Comparison of ENCODE assay signal across 8 mouse cellular contexts in the genomic region with DNA sequence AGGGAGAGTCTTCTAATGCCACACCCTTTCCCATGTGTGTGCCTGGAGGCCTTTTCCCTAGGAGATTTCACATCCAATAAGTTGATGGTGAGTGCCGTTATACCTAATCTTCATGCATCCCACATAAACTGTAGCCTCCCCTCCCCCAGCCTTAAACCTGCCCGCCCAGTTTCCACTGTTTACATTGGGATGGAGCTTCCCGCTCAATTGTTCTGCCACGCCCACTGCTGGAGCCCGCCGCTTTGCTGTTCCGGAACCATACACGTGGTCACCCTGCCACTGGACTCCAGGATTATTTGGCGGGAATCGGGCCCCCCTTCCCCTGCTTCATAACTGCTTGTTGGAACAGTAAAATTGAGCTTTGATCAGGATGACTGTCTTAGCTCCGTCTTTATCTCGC. TPM values are rescaled to one million over a fixed set of nuclear protein-coding genes. Genes with fewer than 3 reads are reported as not detected.
DNase-seq lines count a peak whose midpoint lies in the region; ATAC-seq lines count a peak whose summit lies in the region.

No protein-coding gene starts in this region.

- WGBS in midbrain, embryonic 15.5 days, result 45% methylated on average over 12 of the region's 12 CpGs
- WGBS in midbrain, embryonic 11.5 days, result 36% methylated on average over 12 of the region's 12 CpGs
- 45% methylated on average over 12 of the region's 12 CpGs for WGBS in liver, embryonic 12.5 days (ENCODE audit: insufficient replicate concordance)
- WGBS in stomach, embryonic 15.5 days, result 25% methylated on average over 12 of the region's 12 CpGs

- no peaks in the 10 kb centered on the region for H3K36me3 ChIP-seq in midbrain, embryonic 15.5 days (replicated peaks)
- no peaks in the 10 kb centered on the region for H3K36me3 ChIP-seq in midbrain, embryonic 11.5 days (ENCODE audit: control insufficient read depth, insufficient read depth, low read length)
- H3K36me3 ChIP-seq in liver, embryonic 12.5 days, result peaks cover 14% of the 10 kb centered on the region
- 0 out of 2 replicates have a peak, but pooled peaks cover 3% of the 10 kb centered on the region for H3K36me3 ChIP-seq in stomach, embryonic 15.5 days

- H3K27ac ChIP-seq in midbrain, embryonic 15.5 days, result no peak overlapping the region
- H3K27ac ChIP-seq in midbrain, embryonic 11.5 days (ENCODE audit: low read depth, low read length), result no peak overlapping the region
- H3K27ac ChIP-seq in liver, embryonic 12.5 days, result no peak overlapping the region
- no peak overlapping the region for H3K27ac ChIP-seq in stomach, embryonic 15.5 days

- peaks cover 5% of the 10 kb centered on the region; the same call in 1 of the 2 replicates for H3K27me3 ChIP-seq in midbrain, embryonic 15.5 days (replicated peaks)
- H3K27me3 ChIP-seq in midbrain, embryonic 11.5 days (ENCODE audit: control insufficient read depth, insufficient read depth, low read length), result peaks cover 3% of the 10 kb centered on the region; the same call in 1 of the 2 replicates
- no peaks in the 10 kb centered on the region for H3K27me3 ChIP-seq in liver, embryonic 12.5 days (replicated peaks)
- H3K27me3 ChIP-seq in stomach, embryonic 15.5 days (replicated peaks), result no peaks in the 10 kb centered on the region

- no peak overlapping the region for H3K4me3 ChIP-seq in midbrain, embryonic 15.5 days
- H3K4me3 ChIP-seq in midbrain, embryonic 11.5 days (ENCODE audit: low read depth, low read length), result no peak overlapping the region
- H3K4me3 ChIP-seq in liver, embryonic 12.5 days, result peak overlapping the region; percentile 59; the same call in 1 of the 2 replicates
- H3K4me3 ChIP-seq in stomach, embryonic 15.5 days (replicated peaks), result peak overlapping the region; percentile 45

- peak; percentile 12 for DNase-seq in adrenal gland, postnatal 14 days
- no peak for DNase-seq in adrenal gland, postnatal 25 days
- DNase-seq in midbrain, embryonic 11.5 days (ENCODE audit: low spot score, missing footprints), result no peak
- DNase-seq in right cerebral cortex, postnatal 14 days, result no peak

- ATAC-seq in midbrain, embryonic 15.5 days (replicated peaks), result no peak
- no peak for ATAC-seq in midbrain, embryonic 11.5 days (ENCODE audit: low FRiP score)
- no peak for ATAC-seq in liver, embryonic 12.5 days
- ATAC-seq in stomach, embryonic 15.5 days (ENCODE audit: insufficient read depth, low FRiP score, low read depth), result peak; percentile 53; the same call in 1 of the 2 replicates
- no peak for ATAC-seq in megakaryocyte progenitor cell, adult 5-6 weeks (replicated peaks; ENCODE audit: poor library complexity)

- H3K4me2 ChIP-seq in midbrain, embryonic 15.5 days, result peak overlapping the region; percentile 5; the same call in 1 of the 2 replicates
- H3K4me2 ChIP-seq in midbrain, embryonic 11.5 days, result no peak overlapping the region
- peak overlapping the region; percentile 75 for H3K4me2 ChIP-seq in liver, embryonic 12.5 days
- H3K4me2 ChIP-seq in stomach, embryonic 15.5 days, result peak overlapping the region; percentile 70

- H3K9me3 ChIP-seq in midbrain, embryonic 15.5 days, result no peaks in the 10 kb centered on the region
- H3K9me3 ChIP-seq in midbrain, embryonic 11.5 days (ENCODE audit: control insufficient read depth, low read length), result no peaks in the 10 kb centered on the region
- no peaks in the 10 kb centered on the region for H3K9me3 ChIP-seq in liver, embryonic 12.5 days (replicated peaks)
- H3K9me3 ChIP-seq in stomach, embryonic 15.5 days, result no peaks in the 10 kb centered on the region

- peaks cover 10% of the 10 kb centered on the region; the same call in 1 of the 2 replicates for H3K4me1 ChIP-seq in midbrain, embryonic 15.5 days
- H3K4me1 ChIP-seq in midbrain, embryonic 11.5 days (ENCODE audit: control insufficient read depth, insufficient read depth, low read length), result peaks cover 7% of the 10 kb centered on the region
- H3K4me1 ChIP-seq in liver, embryonic 12.5 days, result peaks cover 27% of the 10 kb centered on the region
- H3K4me1 ChIP-seq in stomach, embryonic 15.5 days, result peaks cover 15% of the 10 kb centered on the region; the same call in 1 of the 2 replicates

- H3K9ac ChIP-seq in midbrain, embryonic 15.5 days, result no peak overlapping the region
- H3K9ac ChIP-seq in midbrain, embryonic 11.5 days (ENCODE audit: low read length), result no peak overlapping the region
- 0 out of 2 replicates have a peak overlapping the region, but pooled peaks have one; percentile 12 for H3K9ac ChIP-seq in liver, embryonic 12.5 days
- no peak overlapping the region; the same call in 1 of the 2 replicates for H3K9ac ChIP-seq in stomach, embryonic 15.5 days

RNA-seq across cellular contexts. Expression of a gene that starts 2.3 kb away (rescaled TPM):
- total RNA-seq in adrenal gland, postnatal 14 days (2021), result 10.8 and 10.9 TPM in 2 replicates
- 16.6 and 19.7 TPM in 2 replicates for total RNA-seq in adrenal gland, postnatal 25 days (2021)
- polyA plus RNA-seq in midbrain, embryonic 15.5 days (2015; fragmentation: Nextera tagmentation; extraction: Ambion mirVana), result 1.9 and 2.2 TPM in 2 replicates
- polyA plus RNA-seq in midbrain, embryonic 11.5 days (2014; fragmentation: Nextera tagmentation; extraction: Ambion mirVana), result 7.1 and 7.6 TPM in 2 replicates
- polyA plus RNA-seq in liver, embryonic 12.5 days (2016; fragmentation: Nextera tagmentation; extraction: Ambion mirVana), result 7.6 and 8.3 TPM in 2 replicates
- 23.8 and 26.8 TPM in 2 replicates for polyA plus RNA-seq in stomach, embryonic 15.5 days (2015; fragmentation: Nextera tagmentation; extraction: Ambion mirVana)
- 33.4 and 33.6 TPM in 2 replicates for total RNA-seq in megakaryocyte progenitor cell, adult 5-6 weeks (2015)
- total RNA-seq in megakaryocyte progenitor cell, adult 5-6 weeks (2017), result 33.1 and 41.3 TPM in 2 replicates

RNA-seq across cellular contexts. Expression of a gene that starts 31.3 kb away (rescaled TPM):
- 0.93 and 2.1 TPM in 2 replicates for total RNA-seq in adrenal gland, postnatal 14 days (2021)
- total RNA-seq in adrenal gland, postnatal 25 days (2021), result 2.4 and 2.8 TPM in 2 replicates
- polyA plus RNA-seq in midbrain, embryonic 15.5 days (2015; fragmentation: Nextera tagmentation; extraction: Ambion mirVana), result 0.26 and 0.27 TPM in 2 replicates
- 0.11 and 0.28 TPM in 2 replicates for polyA plus RNA-seq in midbrain, embryonic 11.5 days (2014; fragmentation: Nextera tagmentation; extraction: Ambion mirVana)
- 0.38 and 0.72 TPM in 2 replicates for polyA plus RNA-seq in liver, embryonic 12.5 days (2016; fragmentation: Nextera tagmentation; extraction: Ambion mirVana)
- 0.81 and 1.0 TPM in 2 replicates for polyA plus RNA-seq in stomach, embryonic 15.5 days (2015; fragmentation: Nextera tagmentation; extraction: Ambion mirVana)
- total RNA-seq in megakaryocyte progenitor cell, adult 5-6 weeks (2015), result 8.6 and 10.9 TPM in 2 replicates
- 7.7 and 13.3 TPM in 2 replicates for total RNA-seq in megakaryocyte progenitor cell, adult 5-6 weeks (2017)

RNA-seq across cellular contexts. Expression of a gene that starts 38.2 kb away (rescaled TPM):
- 56.2 and 66.5 TPM in 2 replicates for total RNA-seq in adrenal gland, postnatal 14 days (2021)
- 24.7 and 32.5 TPM in 2 replicates for total RNA-seq in adrenal gland, postnatal 25 days (2021)
- polyA plus RNA-seq in midbrain, embryonic 15.5 days (2015; fragmentation: Nextera tagmentation; extraction: Ambion mirVana), result 1.4 and 1.8 TPM in 2 replicates
- 0.14 and 0.47 TPM in 2 replicates for polyA plus RNA-seq in midbrain, embryonic 11.5 days (2014; fragmentation: Nextera tagmentation; extraction: Ambion mirVana)
- 0.83 and 0.92 TPM in 2 replicates for polyA plus RNA-seq in liver, embryonic 12.5 days (2016; fragmentation: Nextera tagmentation; extraction: Ambion mirVana)
- 2.4 and 2.5 TPM in 2 replicates for polyA plus RNA-seq in stomach, embryonic 15.5 days (2015; fragmentation: Nextera tagmentation; extraction: Ambion mirVana)
- 1.4 and 1.5 TPM in 2 replicates for total RNA-seq in megakaryocyte progenitor cell, adult 5-6 weeks (2015)
- 1.7 and 2.8 TPM in 2 replicates for total RNA-seq in megakaryocyte progenitor cell, adult 5-6 weeks (2017)

Comparison
In these comparisons a context has a peak if more than half of its experiments do, and no peak if none do; other contexts are left out.
1. H3K4me3 ChIP-seq: peak in liver, embryonic 12.5 days (single experiment) and stomach, embryonic 15.5 days (single experiment); none in midbrain, embryonic 15.5 days (single experiment) and midbrain, embryonic 11.5 days (single experiment).